Mouse (Mus musculus) T-helper 1 cell (primary cell): Measurements from ENCODE around the gene Rpgrip1l.

ENCODE experiments used
- in situ Hi-C: fragments of 300-600 bp; cut with MboI, MseI; formaldehyde crosslinking; loops from one replicate; pipeline ENCODE4 v1.15.1; 2025; ENCODE audit warnings: high pct_unique_total_duplicates

Rpgrip1l gene

GRCm38 (mm10) chr8:91329461-91329850, 16.4 kb upstream of the Rpgrip1l start:
- in situ Hi-C loops, result no loop called here

- in situ Hi-C loops, result no loop called here
Measured at GRCm38 (mm10) chr8:91329056-91329455, 16.0 kb upstream of the Rpgrip1l start.

GRCm38 (mm10) chr8:91327471-91328205, 14.6 kb upstream of the Rpgrip1l start:
- in situ Hi-C loops, result no loop called here

GRCm38 (mm10) chr8:91326946-91327345, 13.9 kb upstream of the Rpgrip1l start:
- in situ Hi-C loops, result no loop called here

GRCm38 (mm10) chr8:91326018-91326417, 13.0 kb upstream of the Rpgrip1l start:
- in situ Hi-C loops, result no loop called here

GRCm38 (mm10) chr8:91324916-91325315, 11.9 kb upstream of the Rpgrip1l start:
- in situ Hi-C loops, result no loop called here

- in situ Hi-C loops, result no loop called here
Measured at GRCm38 (mm10) chr8:91324271-91324670, 11.2 kb upstream of the Rpgrip1l start.

- in situ Hi-C loops, result no loop called here
Measured at GRCm38 (mm10) chr8:91323511-91323910, 10.4 kb upstream of the Rpgrip1l start.

GRCm38 (mm10) chr8:91318938-91319729, 6.1 kb upstream of the Rpgrip1l start:
- in situ Hi-C loops, result loop anchor here (10.0 kb wide), 1 partner anchor 1036 kb away; the partner anchor contains the start of gene Irx5

- in situ Hi-C loops, result loop anchor here (10.0 kb wide), 1 partner anchor 1037 kb away; the partner anchor contains the start of gene Irx5
Measured at GRCm38 (mm10) chr8:91317567-91318227, 4.6 kb upstream of the Rpgrip1l start.

- in situ Hi-C loops, result loop anchor here (10.0 kb wide), 1 partner anchor 1042 kb away; the partner anchor contains the start of gene Irx5
Measured at GRCm38 (mm10) chr8:91312342-91312741, 720 bp downstream of the Rpgrip1l start.

GRCm38 (mm10) chr8:91304481-91305386, 8.3 kb downstream of the Rpgrip1l start:
- in situ Hi-C loops, result loop anchor here (5.0 kb wide), 1 partner anchor 37 kb away; no protein-coding TSS in a partner anchor

- in situ Hi-C loops, result no loop called here
Measured at GRCm38 (mm10) chr8:91298672-91299071, 14.4 kb downstream of the Rpgrip1l start.

GRCm38 (mm10) chr8:91295786-91296185, 17.3 kb downstream of the Rpgrip1l start:
- in situ Hi-C loops, result no loop called here

GRCm38 (mm10) chr8:91290576-91290975, 22.5 kb downstream of the Rpgrip1l start:
- in situ Hi-C loops, result no loop called here

GRCm38 (mm10) chr8:91286237-91286636, 26.8 kb downstream of the Rpgrip1l start:
- in situ Hi-C loops, result no loop called here

GRCm38 (mm10) chr8:91283815-91284214, 29.2 kb downstream of the Rpgrip1l start:
- in situ Hi-C loops, result no loop called here

GRCm38 (mm10) chr8:91282655-91283054, 30.4 kb downstream of the Rpgrip1l start:
- in situ Hi-C loops, result no loop called here

GRCm38 (mm10) chr8:91281545-91281944, 31.5 kb downstream of the Rpgrip1l start:
- in situ Hi-C loops, result no loop called here

- in situ Hi-C loops, result no loop called here
Measured at GRCm38 (mm10) chr8:91280467-91281212, 32.4 kb downstream of the Rpgrip1l start.
